Mouse (Mus musculus) layer of hippocampus, postnatal 25 days (tissue): ENCODE measurements around the gene Shtn1. TPM values are rescaled to one million over a fixed set of nuclear protein-coding genes. Genes with fewer than 3 reads are reported as not detected.

Experiments
- DNase-seq, 2 experiments: peaks; one replicate each; pipeline ENCODE4 v3.0.0; 2022; ENCODE audit warnings: mixed read lengths in 2 of 2, low spot score in 1 of 2; ENCODE audit errors: extremely low spot score in 1 of 2
- total RNA-seq, 2 experiments: library from RNA; stranded (reverse); gene quantifications; 2 replicates each; pipeline ENCODE4 v1.2.3; 2021

Shtn1 gene
- 10 to 100 TPM; 18.7 to 25.4 TPM for total RNA-seq

- peak; percentile 54 to 55 for DNase-seq
Measured at GRCm38 (mm10) chr19:59075472-59076101, at the start of gene Shtn1. TSS of gene Shtn1 (minus strand) at chr19:59076100.

DNA sequence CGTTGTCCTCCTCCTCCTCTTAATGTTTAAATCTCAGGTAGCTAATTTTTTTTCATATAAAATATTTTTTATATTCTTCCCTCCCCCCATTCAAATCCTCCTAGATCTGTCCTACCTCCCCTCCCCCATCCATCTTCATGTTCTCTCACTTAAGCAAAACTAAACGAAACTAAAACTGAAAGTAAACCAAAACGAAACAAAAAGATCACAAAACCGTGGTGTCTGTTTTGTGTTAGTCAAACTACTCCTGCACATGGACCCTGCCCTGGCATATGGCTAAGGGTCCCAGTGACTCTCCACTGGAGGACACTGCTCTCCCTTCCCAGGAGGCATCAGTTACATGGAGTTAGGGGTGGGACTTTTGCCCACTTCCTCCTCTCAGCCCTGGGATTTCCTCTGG is 38.3 kb upstream of the Shtn1 start:
- no peak for DNase-seq

- DNase-seq: no peak
Measured at GRCm38 (mm10) chr19:59109937-59110336, 34.0 kb upstream of the Shtn1 start.

- DNase-seq: no peak
Measured at GRCm38 (mm10) chr19:59098315-59098714, 22.4 kb upstream of the Shtn1 start.

DNA sequence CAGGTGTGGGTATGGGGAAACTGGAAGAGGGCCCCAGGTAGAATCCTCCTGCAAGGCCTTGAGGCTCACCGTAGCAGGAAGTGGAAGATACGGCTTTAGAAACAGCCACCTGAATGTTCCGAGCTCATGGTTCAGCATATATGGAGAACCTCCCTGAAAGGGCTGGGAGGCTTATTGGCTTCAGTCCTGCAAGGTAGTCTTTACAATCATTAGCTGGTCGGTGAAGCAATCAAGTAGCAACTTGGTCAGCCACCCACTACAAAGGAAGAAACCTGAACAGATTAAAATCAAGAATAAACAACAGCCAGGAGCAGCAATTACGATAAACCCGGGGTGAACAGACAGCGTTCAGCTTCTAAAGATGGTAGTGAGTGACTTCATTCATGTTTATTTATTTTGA is 16.4 kb upstream of the Shtn1 start:
- DNase-seq: no peak

DNA sequence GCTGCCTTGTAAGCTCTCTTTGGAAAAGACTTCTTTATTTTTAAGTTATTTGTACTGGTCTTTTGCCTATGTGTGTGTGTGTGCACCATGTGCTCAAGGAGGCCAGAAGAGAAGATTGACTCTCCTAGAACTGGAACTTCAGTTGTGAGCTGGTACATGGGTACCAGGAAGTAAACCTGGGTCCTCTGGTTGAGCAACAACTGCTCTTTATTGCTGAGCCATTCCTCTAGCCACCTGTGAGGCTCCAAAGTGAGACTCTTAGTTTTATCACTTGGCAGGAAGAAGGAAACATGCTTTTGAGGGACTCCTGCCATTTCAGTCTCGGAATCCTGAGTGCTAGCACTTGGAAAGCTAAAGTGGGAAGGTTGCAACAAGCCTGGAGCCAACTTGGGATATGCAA is 14.4 kb upstream of the Shtn1 start:
- no peak for DNase-seq

GRCm38 (mm10) chr19:59084296-59084695 is 8.4 kb upstream of the Shtn1 start:
- DNase-seq: no peak

DNA sequence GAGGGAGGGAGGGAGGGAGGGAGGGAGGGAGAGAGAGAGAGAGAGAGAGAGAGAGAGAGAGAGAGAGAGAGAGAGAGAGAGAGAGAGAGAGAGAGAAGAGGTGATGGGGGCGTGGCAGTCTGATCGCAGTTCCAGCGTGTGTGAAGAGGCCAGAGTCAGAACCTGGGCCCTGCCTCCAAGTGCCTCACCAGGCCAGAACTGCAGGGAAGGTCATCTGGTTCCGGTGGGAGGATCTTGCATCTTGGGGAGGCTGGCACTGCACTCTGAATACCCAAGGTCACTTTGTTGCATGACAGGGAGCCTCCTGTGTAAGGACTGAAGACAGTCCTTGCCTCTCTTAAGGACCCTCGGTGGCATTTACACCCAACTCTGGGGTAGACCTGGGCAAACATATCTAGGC is 231 bp upstream of the Shtn1 start:
- no peak for DNase-seq

GRCm38 (mm10) chr19:59074841-59075471 is 944 bp downstream of the Shtn1 start:
- no peak for DNase-seq

DNA sequence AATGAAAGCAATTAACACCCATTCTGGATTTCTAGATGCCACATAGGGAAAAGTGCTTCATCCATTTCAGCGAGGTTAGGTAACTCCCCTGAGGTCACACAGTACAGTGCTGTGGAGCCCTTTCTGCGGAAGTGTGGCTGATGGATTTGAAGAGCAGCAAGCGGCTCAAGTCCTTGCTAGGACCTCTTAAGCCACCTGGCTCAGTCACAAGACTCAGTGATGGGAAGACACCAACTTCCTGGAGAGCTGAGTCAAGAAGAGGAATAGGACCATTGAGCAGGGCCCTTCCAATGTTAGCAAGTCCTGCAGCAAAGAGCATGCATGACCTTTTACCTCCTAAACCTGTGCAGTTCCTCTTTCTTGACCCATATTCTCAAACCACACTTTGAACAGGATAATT is 1.5 kb downstream of the Shtn1 start:
- no peak for DNase-seq

- DNase-seq: no peak
Measured at GRCm38 (mm10) chr19:59073006-59073405, 2.9 kb downstream of the Shtn1 start.

DNA sequence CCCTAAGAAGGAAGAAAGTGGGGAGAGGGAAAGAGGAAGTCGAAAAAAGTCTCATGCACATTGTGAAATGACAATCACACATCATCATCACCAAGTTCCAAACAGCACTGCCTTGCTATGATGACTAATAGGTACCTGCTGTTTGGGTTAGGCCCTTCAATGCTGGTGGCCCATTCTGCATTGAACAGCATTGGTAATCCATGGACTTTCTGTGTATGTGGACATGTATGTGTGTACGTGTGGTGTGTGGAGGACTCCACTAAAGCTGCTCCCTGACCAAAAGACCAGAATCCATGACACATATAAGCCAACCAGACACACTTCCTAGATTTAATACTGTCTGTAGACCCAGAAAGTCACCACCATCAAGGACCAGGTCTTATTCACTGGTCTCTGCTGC is 3.9 kb downstream of the Shtn1 start:
- DNase-seq: no peak

DNA sequence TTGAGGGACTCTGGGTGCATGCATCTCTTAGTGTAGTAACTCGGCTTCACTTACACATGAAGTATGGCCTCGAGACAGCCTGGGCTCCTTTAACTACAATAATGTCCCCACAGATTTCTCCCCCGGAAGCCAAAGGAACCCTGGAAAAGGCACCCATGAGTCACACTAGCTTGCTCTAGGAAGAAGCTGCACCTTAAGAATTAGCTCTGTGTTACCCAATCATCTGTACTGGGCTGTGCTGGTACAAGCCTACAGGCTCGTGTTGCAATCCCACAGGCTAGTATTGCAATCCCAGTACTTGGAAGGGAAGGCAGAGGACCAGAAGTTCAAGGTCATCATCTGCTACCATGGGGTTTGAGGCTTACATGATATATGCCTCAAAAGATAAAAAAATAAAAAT is 4.5 kb downstream of the Shtn1 start:
- no peak for DNase-seq

DNA sequence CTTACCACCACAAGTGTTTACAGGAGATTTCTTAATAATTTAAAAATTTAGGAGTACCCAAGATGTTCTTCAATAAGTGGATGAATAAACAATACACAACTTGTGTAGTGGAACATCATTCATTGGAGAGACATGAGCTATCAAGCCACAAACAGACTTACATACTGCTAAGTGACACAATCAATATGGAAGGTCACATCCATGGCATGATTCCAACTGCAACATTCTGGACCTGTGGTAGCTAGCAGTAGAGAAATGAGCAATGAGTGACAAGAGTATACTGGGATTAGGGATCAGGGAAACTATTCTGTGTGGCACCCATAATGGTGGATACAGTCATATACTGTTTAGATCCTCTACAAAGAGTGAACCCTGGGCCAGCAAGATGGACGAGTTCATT is 8.2 kb downstream of the Shtn1 start:
- no peak for DNase-seq

- no peak for DNase-seq
Measured at GRCm38 (mm10) chr19:59066670-59067069, 9.2 kb downstream of the Shtn1 start.

- DNase-seq: no peak
Measured at GRCm38 (mm10) chr19:59066115-59066514, 9.8 kb downstream of the Shtn1 start.

- no peak for DNase-seq
Measured at GRCm38 (mm10) chr19:59064616-59065015, 11.3 kb downstream of the Shtn1 start.

DNA sequence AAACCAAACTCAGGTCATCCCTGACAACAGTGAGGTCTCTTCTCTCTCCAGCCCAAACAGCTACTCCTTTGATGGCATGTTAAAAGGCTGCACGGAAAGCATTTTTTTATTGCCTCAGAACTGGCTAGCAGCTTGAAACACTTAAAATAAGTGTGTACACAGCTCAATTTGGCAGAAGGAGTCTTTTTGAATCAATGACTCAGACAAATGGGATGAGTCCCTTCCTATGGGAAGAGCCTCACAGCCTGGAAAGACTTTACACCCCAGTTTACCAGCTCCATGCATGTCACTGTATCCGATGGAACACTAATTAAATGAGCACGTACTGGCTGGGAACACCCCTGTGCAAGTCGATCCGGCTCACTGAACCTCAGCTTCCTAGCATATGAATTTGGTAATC is 12.3 kb downstream of the Shtn1 start:
- DNase-seq: no peak

DNA sequence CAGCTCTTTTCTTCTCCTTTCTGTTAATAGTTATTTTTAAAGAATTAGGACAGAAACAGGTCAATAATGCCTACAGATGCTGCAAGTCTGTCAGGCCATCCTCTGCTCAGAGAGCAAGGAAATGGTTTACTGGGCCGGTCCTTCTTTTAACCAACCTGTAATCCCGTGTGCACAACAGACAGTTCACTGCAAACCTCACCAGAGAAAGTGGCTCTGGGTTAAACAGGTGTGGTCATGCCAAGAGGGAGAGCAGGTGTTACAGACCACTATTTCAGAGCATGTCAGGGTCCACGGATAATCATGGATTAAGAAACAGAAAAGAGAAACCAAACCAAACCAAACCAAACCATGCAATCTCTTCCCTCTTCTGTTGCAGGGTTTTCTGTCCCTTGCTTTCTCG is 17.8 kb downstream of the Shtn1 start:
- no peak for DNase-seq

- DNase-seq: no peak
Measured at GRCm38 (mm10) chr19:59057366-59057765, 18.5 kb downstream of the Shtn1 start.

DNA sequence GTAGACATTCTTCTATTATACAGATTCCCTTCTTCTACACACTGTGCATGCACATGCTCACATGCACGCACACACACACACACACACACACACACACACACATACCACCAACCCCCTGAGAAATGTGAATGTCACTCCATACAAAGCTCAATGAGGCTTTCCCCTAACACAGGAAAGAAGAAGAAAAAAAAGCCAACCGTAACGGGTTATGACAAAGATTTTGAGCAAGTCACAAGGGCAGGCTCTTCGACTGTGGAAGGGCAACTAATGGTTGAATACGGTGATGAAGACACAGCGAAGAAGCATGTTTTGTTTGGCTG is 21.3 kb downstream of the Shtn1 start:
- no peak for DNase-seq

DNA sequence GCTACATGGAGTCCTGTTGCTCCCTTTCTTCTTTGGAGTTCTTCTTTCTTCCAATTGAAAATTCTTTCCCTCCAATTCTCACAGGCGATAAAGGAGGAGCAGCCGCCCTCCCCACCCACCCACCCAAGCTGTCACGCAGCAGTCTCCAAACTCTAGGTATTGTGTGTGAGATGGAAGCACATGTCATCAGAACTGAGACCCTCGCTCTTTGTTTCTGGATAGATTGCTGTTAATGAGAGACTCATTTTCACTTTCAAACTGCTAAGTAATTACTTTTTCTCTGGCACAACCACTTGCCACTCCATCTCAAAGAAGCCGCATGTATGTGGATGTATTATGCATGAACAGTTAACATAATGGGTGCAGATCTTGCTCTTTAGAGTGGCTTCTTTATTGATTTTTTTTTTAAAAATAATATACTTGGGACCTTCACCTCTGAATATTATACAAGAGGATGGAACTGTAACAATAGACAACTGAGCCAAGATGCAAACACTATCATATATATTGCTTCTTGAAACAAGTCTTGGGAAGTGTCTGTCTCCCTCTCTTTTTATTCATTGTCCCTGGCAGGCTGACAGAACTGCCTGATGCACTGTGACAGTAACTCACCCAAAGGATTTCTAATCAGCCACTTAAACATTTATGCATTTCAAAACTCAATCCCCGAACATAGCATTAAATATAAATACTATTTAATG is 21.8 kb downstream of the Shtn1 start:
- no peak for DNase-seq
